Mouse (Mus musculus) kidney, embryonic 16.5 days (tissue): ENCODE results near the gene Sox12. TPM values are rescaled to one million over a fixed set of nuclear protein-coding genes. Genes with fewer than 3 reads are reported as not detected.

Source experiments
- ATAC-seq: fragments of 200-750 bp; cut with Nextera tagmentation; 2 replicates; pipeline ENCODE4 v1.8.0; 2017; ENCODE audit warnings: moderate TSS enrichment; ENCODE audit not compliant: low FRiP score, low TSS enrichment
- H3K27ac ChIP-seq: fragments of 300-500 bp; sonication (generic); 2 replicates; pipeline ENCODE4 v1.5.1; 2014; ENCODE audit warnings: low read length
- H3K27me3 ChIP-seq: fragments of 300-500 bp; sonication (generic); 2 replicates; pipeline ENCODE4 v1.6.1; 2014; ENCODE audit warnings: low read length, control low read depth, mixed read lengths; ENCODE audit not compliant: insufficient read depth
- H3K36me3 ChIP-seq: fragments of 300-500 bp; sonication (generic); 2 replicates; pipeline ENCODE4 v1.6.1; 2014; ENCODE audit warnings: low read length, control low read depth, mixed read lengths; ENCODE audit not compliant: insufficient read depth
- H3K4me1 ChIP-seq: fragments of 300-500 bp; sonication (generic); 2 replicates; pipeline ENCODE4 v1.6.1; 2014; ENCODE audit warnings: low read length, control low read depth, mixed read lengths; ENCODE audit not compliant: insufficient read depth
- H3K4me2 ChIP-seq: fragments of 300-500 bp; sonication (generic); replicated peaks from 2 replicates; pipeline ENCODE4 v1.6.1; 2014; ENCODE audit warnings: low read depth, low read length
- H3K4me3 ChIP-seq: fragments of 300-500 bp; sonication (generic); 2 replicates; pipeline ENCODE4 v1.5.1; 2014; ENCODE audit warnings: mild to moderate bottlenecking, low read length
- H3K9ac ChIP-seq: fragments of 300-500 bp; sonication (generic); replicated peaks from 2 replicates; pipeline ENCODE4 v1.6.1; 2014; ENCODE audit warnings: low read length
- H3K9me3 ChIP-seq: fragments of 300-500 bp; sonication (generic); 2 replicates; pipeline ENCODE4 v1.6.1; 2016; ENCODE audit warnings: low read length, control low read depth
- WGBS: fragments of 180-500 bp; shearing (Covaris S2); extraction: QIAGEN DNeasy Blood & Tissue Kit; methylation state at CpG from one replicate; pipeline ENCODE4 v1.1.7; 2014; 5-methylcytosine and 5-hydroxymethylcytosine counted together
- polyA plus RNA-seq: library from polyadenylated mRNA; unstranded; fragments of >200 nt; fragmentation: Nextera tagmentation; extraction: Ambion mirVana; gene quantifications from 2 replicates; pipeline ENCODE4 v1.2.1, GENCODE M21; 2015

Sox12 gene
- polyA plus RNA-seq, 1 experiment from 2014 or later, result 8.9 TPM

DNA sequence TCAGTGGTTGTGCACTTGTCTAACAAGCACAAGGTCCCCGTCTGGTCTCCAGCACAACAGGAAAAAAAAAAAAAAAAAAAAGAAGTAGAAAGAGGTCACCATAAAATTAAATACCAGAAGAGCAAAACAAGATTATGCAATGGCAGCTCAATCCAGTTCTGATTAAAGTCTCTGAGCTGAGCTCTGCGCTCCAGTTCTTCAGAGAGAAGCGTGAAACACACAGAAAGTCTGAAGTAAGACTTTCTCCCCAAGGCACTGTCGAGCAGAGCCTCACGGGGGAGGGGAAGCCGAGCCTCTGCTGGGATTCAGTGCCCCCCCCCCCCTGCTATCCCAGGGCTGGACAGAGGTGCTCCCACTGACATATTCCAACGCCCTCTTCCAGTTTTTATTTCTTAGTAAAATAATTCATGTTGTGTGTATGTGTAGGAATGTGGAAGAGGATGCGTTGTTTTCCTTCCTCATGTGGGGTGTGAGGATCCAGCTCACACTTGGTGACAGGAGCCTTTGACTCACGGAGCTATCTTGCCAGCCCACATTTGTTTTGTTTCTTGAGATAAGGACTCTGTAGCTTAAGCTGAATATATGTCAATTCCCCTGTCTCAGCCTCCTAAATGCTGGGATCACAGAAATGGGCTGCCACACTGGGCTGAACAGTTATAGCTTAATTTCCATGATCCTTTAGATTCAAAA lies 50.9 kb downstream of the Sox12 start:
- H3K4me3 ChIP-seq, result no peak overlapping the region
- no peak overlapping the region for H3K4me2 ChIP-seq
- H3K9me3 ChIP-seq, result no peaks in the 10 kb centered on the region
- WGBS, result 44% methylated on average over 9 of the region's 9 CpGs
- H3K27me3 ChIP-seq, result no peaks in the 10 kb centered on the region
- no peak for ATAC-seq
- H3K4me1 ChIP-seq, result peaks cover 11% of the 10 kb centered on the region; the same call in 1 of the 2 replicates
- no peaks in the 10 kb centered on the region for H3K36me3 ChIP-seq
- no peak overlapping the region for H3K27ac ChIP-seq
- H3K9ac ChIP-seq, result no peak overlapping the region

DNA sequence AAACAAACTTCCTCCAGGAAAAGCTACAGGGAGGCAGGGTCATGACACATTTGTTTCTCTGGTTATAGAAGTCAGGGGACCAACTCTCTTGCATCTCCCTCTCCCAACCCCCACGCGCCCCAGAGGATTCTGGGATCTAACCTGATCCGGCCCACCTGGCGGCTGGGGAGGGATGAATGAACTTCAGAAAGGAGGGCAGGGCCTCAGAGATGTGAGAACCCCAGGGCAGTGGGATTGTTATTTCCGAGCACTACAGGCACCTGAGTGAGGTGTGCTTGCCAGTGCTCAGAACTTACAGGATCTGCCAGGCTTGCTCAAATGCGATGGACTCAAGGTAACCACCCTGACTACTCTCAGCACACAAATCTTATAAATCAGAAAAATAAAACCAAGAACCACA lies 52.5 kb downstream of the Sox12 start:
- peaks cover 11% of the 10 kb centered on the region; the same call in 1 of the 2 replicates for H3K4me1 ChIP-seq
- no peak overlapping the region for H3K4me2 ChIP-seq
- H3K36me3 ChIP-seq, result no peaks in the 10 kb centered on the region
- no peak for ATAC-seq
- H3K27ac ChIP-seq, result no peak overlapping the region
- no peak overlapping the region for H3K4me3 ChIP-seq
- 56% methylated on average over 6 of the region's 6 CpGs for WGBS
- no peaks in the 10 kb centered on the region for H3K9me3 ChIP-seq
- no peaks in the 10 kb centered on the region for H3K27me3 ChIP-seq
- no peak overlapping the region; the same call in 1 of the 2 replicates for H3K9ac ChIP-seq

DNA sequence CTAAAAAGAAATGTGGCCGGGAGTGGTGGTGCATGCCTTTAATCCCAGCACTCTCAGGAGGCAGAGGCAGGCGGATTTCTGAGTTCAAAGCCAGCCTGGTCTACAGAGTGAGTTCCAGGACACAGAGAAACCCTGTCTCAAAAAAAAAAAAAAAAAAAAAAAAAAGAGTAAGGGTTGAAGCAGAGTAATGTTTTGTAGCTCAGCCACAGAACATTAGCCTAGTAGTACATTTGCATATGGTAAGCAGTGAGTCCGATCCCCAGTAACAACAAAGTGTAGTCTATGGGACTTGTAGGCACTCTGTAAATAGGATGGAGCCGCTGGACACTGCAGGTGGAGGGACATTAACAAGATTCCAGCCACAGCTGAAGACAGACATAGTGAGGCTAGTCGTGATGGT lies 53.0 kb downstream of the Sox12 start:
- no peaks in the 10 kb centered on the region for H3K36me3 ChIP-seq

DNA sequence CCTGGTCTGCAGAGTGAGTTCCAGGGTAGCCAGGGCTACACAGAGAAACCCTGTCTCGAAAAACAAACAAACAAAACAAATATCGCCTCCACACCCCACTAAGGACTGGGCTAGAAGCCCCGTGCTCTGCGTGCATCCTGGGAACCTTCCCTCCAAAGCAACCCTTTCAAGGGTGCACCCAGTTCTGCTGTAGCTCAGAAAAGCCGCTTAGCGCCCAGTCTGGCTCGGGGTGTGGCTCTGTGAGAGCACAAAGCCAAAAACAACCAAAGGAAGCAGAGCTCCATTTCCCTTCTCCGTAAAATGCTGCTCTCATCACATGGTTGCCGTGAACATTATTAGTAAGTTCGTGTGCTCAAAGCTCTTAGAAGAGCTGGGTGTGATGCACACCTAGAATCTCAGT lies 53.5 kb downstream of the Sox12 start:
- ATAC-seq, result no peak; the same call in 1 of the 2 replicates
- Histone ChIP-seq H3K4me3 (peak overlapping the region; percentile 53), H3K9me3 (no peaks in the 10 kb centered on the region), H3K4me2 (peak overlapping the region; percentile 88), H3K36me3 (no peaks in the 10 kb centered on the region), H3K27ac (no peak overlapping the region), H3K27me3 (no peaks in the 10 kb centered on the region), H3K9ac (peak overlapping the region; percentile 59), H3K4me1 (peaks cover 11% of the 10 kb centered on the region; the same call in 1 of the 2 replicates)
- WGBS, result 12% methylated on average over 10 of the region's 10 CpGs

More for the DNA sequence above, 53.0 kb downstream of the Sox12 start:
- no peak overlapping the region for H3K27ac ChIP-seq
- no peaks in the 10 kb centered on the region for H3K9me3 ChIP-seq
- 69% methylated on average over 5 of the region's 5 CpGs for WGBS
- no peak overlapping the region for H3K9ac ChIP-seq
- H3K4me3 ChIP-seq, result no peak overlapping the region
- no peak overlapping the region for H3K4me2 ChIP-seq
- peaks cover 11% of the 10 kb centered on the region; the same call in 1 of the 2 replicates for H3K4me1 ChIP-seq
- no peak for ATAC-seq
- no peaks in the 10 kb centered on the region for H3K27me3 ChIP-seq

Other genes with a start within 250 kb of the Sox12 start
- 90.5 and 95.1 TPM in 2 replicates for gene Csnk2a1, start 171.2 kb downstream of the Sox12 start, polyA plus RNA-seq
- gene Tbc1d20, start 104.2 kb downstream of the Sox12 start, polyA plus RNA-seq, result 41.1 and 41.8 TPM in 2 replicates
- gene Rbck1, start 65.4 kb downstream of the Sox12 start, polyA plus RNA-seq, result 93.4 and 96.6 TPM in 2 replicates
- 1.8 and 1.9 TPM in 2 replicates for gene Trib3, start 54.0 kb downstream of the Sox12 start, polyA plus RNA-seq
- gene Nrsn2, start 21.4 kb downstream of the Sox12 start, polyA plus RNA-seq, result 0.91 and 1.6 TPM in 2 replicates
- gene Zcchc3, start 17.0 kb upstream of the Sox12 start, polyA plus RNA-seq, result 31.5 and 34.2 TPM in 2 replicates
- gene 6820408C15Rik, start 17.5 kb upstream of the Sox12 start, polyA plus RNA-seq, result 0.67 and 0.85 TPM in 2 replicates
- not detected in 2 replicates for gene Defb23, start 66.6 kb upstream of the Sox12 start, polyA plus RNA-seq
- gene Defb20, start 79.0 kb upstream of the Sox12 start, polyA plus RNA-seq, result not detected in 2 replicates
- gene Defb22, start 92.1 kb upstream of the Sox12 start, polyA plus RNA-seq, result not detected in 2 replicates
- not detected in 2 replicates for gene Defb26, start 113.6 kb upstream of the Sox12 start, polyA plus RNA-seq
- gene Defb28, start 120.2 kb upstream of the Sox12 start, polyA plus RNA-seq, result 0.54 TPM in 1 of 2 replicates, not detected in the other
- gene Defb29, start 142.0 kb upstream of the Sox12 start, polyA plus RNA-seq, result 2.1 and 2.8 TPM in 2 replicates
- not detected in 2 replicates for gene Gm17416, start 171.3 kb upstream of the Sox12 start, polyA plus RNA-seq
- gene Defb21, start 174.7 kb upstream of the Sox12 start, polyA plus RNA-seq, result not detected in 2 replicates
- 10.1 and 14.1 TPM in 2 replicates for gene Defb19, start 182.2 kb upstream of the Sox12 start, polyA plus RNA-seq
- not detected in 2 replicates for gene Defb45, start 201.3 kb upstream of the Sox12 start, polyA plus RNA-seq
- 0.51 and 0.86 TPM in 2 replicates for gene Defb36, start 206.3 kb upstream of the Sox12 start, polyA plus RNA-seq
- gene Defb25, start 225.0 kb upstream of the Sox12 start, polyA plus RNA-seq, result 24.4 and 31.8 TPM in 2 replicates
- 59.1 and 62.6 TPM in 2 replicates for gene Rem1, start 228.9 kb upstream of the Sox12 start, polyA plus RNA-seq